Mouse (Mus musculus) effector memory CD4-positive, alpha-beta T cell, adult 5 months (primary cell): ENCODE measurements around the gene P2rx3. TPM values are rescaled to one million over a fixed set of nuclear protein-coding genes. Genes with fewer than 3 reads are reported as not detected.

ENCODE experiments used
- polyA plus RNA-seq: library from polyadenylated mRNA; unstranded; fragments of 100-300 nt; shearing (Covaris generic); gene quantifications from one replicate; pipeline ENCODE4 v1.2.1, GENCODE M21; 2017

The P2rx3 gene
- polyA plus RNA-seq: not detected

DNA sequence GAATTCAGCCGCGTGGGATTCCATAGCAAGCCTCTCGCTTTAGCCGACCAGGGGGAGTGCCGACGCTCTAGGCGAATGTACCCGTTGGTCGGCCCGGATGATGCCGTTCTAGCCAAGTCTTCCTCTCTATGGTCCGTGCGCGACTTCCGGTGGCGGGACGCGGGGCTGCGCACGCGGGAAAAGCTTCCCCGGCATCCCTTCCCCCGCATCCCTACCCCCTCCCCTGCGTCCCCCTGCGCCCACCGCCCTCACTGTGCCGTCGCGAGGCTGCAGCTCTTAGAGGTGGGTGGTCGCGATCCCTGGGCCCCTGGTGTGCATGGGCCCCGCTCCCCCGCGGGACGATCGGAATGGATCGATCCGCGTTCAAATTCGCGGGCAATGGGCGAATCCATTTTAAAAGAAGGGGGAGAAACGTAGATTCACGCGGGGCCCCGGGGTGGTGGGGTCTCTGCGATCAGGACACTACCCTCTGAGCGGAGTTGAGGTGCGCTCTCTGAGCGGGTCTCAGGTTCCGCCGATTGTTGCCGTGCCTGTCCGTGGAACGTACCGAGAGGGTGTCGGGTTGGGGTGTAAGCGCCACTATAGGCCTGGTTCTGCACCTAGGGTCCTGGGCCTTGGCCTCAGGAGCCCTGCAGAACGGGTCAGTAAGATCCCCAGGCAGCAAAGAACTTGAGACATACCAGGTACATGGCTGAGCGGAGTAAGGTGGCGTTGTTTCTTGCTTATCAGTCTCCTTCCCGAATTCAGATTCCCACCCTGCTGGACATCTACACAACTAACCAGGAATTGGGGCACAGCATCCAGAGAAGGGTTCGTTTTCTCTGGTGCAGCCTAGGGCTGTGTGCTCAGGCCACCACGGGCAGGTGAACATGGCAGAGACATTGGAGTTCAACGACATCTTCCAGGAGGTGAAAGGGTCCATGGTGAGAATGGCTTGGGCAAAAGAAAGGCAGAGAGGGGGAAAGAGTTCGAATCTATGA, at the start of gene P2rx3, which contains the start of gene Ssrp1:
TSS of gene P2rx3 (minus strand) at position 416 of the 980 bp plus-strand sequence.
TSS of gene Ssrp1 (plus strand) at position 188 of the 980 bp plus-strand sequence.

DNA sequence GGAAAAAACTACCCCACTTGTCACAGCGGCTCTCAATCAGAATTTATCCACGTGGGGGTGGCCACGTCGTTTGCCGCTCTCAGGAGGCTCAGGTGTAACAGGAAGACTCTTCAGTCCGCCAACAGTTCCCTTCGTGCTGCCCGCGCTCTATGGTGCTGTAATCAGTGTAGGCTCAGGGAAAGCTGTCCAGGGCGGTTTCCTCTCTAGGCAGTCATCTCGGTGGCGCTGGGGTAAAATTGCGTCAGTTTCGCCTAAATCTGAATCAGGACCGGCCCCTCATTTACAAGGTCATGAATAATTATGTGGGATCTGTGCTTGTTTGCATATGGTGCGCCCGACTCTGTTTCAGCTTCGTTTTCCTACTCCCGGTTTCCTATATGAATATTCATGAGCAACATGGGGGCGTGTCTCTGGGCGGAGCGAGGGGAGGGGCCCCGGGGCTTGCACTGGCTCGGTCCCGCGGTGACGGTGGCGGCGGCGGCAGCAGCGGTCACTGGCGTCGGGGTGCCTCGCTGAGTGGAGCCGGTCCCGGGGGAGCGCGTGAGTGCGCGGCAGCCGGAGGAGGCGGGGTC, 10.4 kb upstream of the P2rx3 start, which contains the start of gene Tnks1bp1:
TSS of gene Tnks1bp1 (plus strand) at position 427 of the 572 bp plus-strand sequence.

GRCm38 (mm10) chr2:84987930-84988329, 49.3 kb downstream of the P2rx3 start, which contains the start of gene Prg3:
TSS of gene Prg3 (plus strand) at chr2:84988215.

DNA sequence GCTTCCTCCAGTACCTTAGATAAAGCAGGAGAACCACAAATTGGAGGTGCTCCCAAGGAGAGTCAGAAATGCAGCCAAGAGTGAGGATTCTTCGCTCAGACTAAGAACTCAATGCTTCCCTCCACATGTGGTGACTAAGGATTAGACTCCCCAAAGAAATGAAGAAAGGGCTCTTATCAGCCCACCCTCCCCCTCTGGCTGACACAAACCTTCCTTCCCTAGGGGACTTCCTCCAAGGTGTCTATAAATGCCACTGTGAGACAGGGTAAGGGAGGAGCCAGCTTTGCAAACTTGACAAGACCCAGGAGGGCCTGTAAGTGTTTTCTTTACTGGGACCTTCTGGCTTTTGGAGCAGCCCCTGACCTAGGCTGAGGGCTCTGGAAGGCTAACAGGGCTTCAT, 57.1 kb downstream of the P2rx3 start, which contains the start of gene Prg2:
TSS of gene Prg2 (plus strand) at position 274 of the 400 bp plus-strand sequence.

Other genes starting within 250 kb of the P2rx3 start
- 3.2 TPM for gene Ube2l6, start 238.6 kb downstream of the P2rx3 start, polyA plus RNA-seq
- not detected for gene Smtnl1, start 214.8 kb downstream of the P2rx3 start, polyA plus RNA-seq
- gene Timm10, start 210.5 kb downstream of the P2rx3 start, polyA plus RNA-seq: 13.5 TPM
- 11.1 TPM for gene Slc43a1, start 198.6 kb downstream of the P2rx3 start, polyA plus RNA-seq
- not detected for gene Rtn4rl2, start 150.8 kb downstream of the P2rx3 start, polyA plus RNA-seq
- 1.0 TPM for gene Slc43a3, start 100.9 kb downstream of the P2rx3 start, polyA plus RNA-seq
- not detected for gene Prg2, start 57.0 kb downstream of the P2rx3 start, polyA plus RNA-seq
- not detected for gene Prg3, start 49.2 kb downstream of the P2rx3 start, polyA plus RNA-seq
- 159 TPM for gene Ssrp1, start 228 bp downstream of the P2rx3 start, polyA plus RNA-seq
- gene Tnks1bp1, start 10.6 kb upstream of the P2rx3 start, polyA plus RNA-seq: 12.3 TPM
- gene Aplnr, start 98.8 kb upstream of the P2rx3 start, polyA plus RNA-seq: not detected
- gene Lrrc55, start 159.7 kb upstream of the P2rx3 start, polyA plus RNA-seq: not detected